Mouse (Mus musculus): ENCODE results near the gene Med25. TPM values are rescaled to one million over a fixed set of nuclear protein-coding genes. Genes with fewer than 3 reads are reported as not detected.
A peak's percentile ranks its signal among the peaks of the same experiment; 100 is the strongest.

Med25 gene
- polyA plus RNA-seq, 1 experiment from 2014 or later: 95.6 TPM

DNA sequence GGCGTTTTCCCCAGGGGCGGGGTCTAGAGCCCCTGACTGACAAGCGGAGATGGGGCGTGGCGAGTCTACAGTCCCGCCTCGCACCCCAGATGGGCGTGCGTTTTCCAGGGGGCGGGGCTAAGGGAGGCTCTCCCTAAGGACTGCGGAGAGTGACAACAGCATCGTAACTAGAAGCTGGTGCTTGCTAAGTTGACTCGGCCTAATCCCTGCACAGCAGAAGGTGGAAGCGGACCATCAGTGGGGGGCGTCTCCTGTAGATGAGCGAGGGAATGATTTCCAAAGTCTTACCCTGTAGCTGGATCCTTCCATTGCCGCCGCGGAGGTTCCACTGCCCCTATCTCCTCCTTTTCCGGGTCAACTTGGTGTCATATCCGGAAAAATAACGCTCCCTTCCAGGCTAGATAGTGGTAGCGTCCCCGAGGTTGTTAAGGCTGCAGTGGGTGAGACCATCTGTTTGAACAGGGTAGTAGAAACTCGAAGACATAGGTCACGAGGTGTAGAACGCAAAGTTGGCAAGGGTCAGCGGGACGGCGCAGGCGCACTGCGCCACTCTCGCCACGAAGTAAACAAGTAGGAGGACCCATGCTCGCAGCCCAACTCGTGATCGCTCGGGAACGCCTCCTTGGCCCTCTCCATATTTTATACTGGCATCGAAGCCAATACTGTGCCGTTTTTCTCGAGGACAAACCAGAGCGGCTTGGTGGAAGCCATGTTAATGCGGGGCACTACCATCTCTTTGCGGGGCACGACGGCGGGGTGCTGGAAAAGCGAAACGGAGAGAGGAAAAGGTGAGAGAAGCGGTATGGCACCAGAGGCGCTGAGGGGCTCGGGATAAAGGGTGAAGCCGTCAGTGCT lies 43.7 kb downstream of the Med25 start, which contains the start of the genes Akt1s1 and Tbc1d17:
TSS of gene Akt1s1 (plus strand) at position 431 of the 855 bp plus-strand sequence.
TSS of gene Tbc1d17 (minus strand) at position 519 of the 855 bp plus-strand sequence.
- WGBS: under 1% methylated on average over 54 of the region's 54 CpGs
- peak; percentile 99 for DNase-seq (ENCODE audit: low spot score)

GRCm38 (mm10) chr7:44847772-44848171 lies 44.7 kb downstream of the Med25 start:
- peaks cover 36% of the 10 kb centered on the region for H3K4me1 ChIP-seq
- H3K27ac ChIP-seq: 0 out of 2 replicates have a peak overlapping the region, but pooled peaks have one; percentile 93
- no peak for DNase-seq (ENCODE audit: low spot score)
- peak overlapping the region; percentile 69 for H3K4me3 ChIP-seq
- H3K9me3 ChIP-seq: no peaks in the 10 kb centered on the region
- H3K27me3 ChIP-seq (ENCODE audit: insufficient read depth, poor library complexity, severe bottlenecking): 0 out of 2 replicates have a peak, but pooled peaks cover under 1% of the 10 kb centered on the region
- peaks cover 52% of the 10 kb centered on the region for H3K36me3 ChIP-seq
- 80% methylated on average over 5 of the region's 5 CpGs for WGBS

More for the DNA sequence above, 43.7 kb downstream of the Med25 start, which contains the start of the genes Akt1s1 and Tbc1d17:
- peak within 1 kb of the TSS; percentile 69 for H3K4me3 ChIP-seq
- H3K27me3 ChIP-seq (ENCODE audit: insufficient read depth, poor library complexity, severe bottlenecking): no peaks in the 10 kb centered on the region
- no peaks in the 10 kb centered on the region for H3K9me3 ChIP-seq
- peaks cover 47% of the 10 kb centered on the region for H3K36me3 ChIP-seq
- H3K27ac ChIP-seq: peak within 1 kb of the TSS; percentile 93
- H3K4me1 ChIP-seq: peaks cover 45% of the 10 kb centered on the region

DNA sequence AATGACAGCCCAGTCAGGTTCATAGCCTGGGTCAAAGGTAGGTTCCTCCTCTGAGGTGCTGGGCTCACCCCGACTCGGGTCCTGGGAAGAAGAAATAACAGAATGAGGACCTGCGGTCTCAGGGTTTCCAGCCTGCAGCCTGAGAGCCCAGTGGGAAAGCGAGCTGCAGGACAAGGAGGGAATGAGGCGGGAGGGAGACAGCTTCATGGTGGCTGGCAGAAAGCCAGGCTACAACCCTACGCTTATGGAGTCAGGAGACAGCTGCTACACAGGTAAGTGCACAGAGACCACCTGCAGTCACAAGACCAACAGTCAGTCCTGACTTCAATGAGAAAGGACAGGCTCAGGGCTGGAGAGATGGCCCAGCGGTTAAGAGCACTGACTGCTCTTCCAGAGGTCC lies 45.7 kb downstream of the Med25 start:
- Histone ChIP-seq H3K4me3 (no peak overlapping the region), H3K27me3 (ENCODE audit: insufficient read depth, poor library complexity, severe bottlenecking) (peaks cover 9% of the 10 kb centered on the region; the same call in 1 of the 2 replicates), H3K27ac (no peak overlapping the region), H3K9me3 (no peaks in the 10 kb centered on the region), H3K4me1 (peaks cover 28% of the 10 kb centered on the region), H3K36me3 (peaks cover 58% of the 10 kb centered on the region)
- WGBS: 89% methylated on average over 7 of the region's 7 CpGs
- no peak for DNase-seq (ENCODE audit: low spot score)

DNA sequence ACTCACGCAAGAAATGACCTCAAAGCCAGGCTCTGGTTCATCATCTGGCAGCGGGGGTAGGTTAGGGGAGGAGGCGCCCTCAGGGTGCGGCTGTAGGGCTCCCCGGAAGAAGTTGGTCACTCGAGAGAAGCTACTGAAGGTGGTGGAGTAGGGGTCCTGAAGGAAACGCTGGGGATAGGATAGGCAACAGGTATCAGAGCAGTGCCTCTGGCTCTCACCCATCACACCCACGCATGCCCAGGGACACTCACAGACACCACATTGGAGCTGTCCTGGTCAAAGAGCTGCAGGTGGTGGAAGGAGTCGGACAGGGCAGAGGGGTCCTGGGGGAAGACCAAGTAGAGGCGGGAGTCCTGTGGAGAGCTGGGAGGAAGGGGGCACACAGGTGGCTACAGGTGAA lies 47.5 kb downstream of the Med25 start:
- peaks cover 66% of the 10 kb centered on the region for H3K36me3 ChIP-seq
- 92% methylated on average over 10 of the region's 10 CpGs for WGBS
- no peaks in the 10 kb centered on the region for H3K9me3 ChIP-seq

DNA sequence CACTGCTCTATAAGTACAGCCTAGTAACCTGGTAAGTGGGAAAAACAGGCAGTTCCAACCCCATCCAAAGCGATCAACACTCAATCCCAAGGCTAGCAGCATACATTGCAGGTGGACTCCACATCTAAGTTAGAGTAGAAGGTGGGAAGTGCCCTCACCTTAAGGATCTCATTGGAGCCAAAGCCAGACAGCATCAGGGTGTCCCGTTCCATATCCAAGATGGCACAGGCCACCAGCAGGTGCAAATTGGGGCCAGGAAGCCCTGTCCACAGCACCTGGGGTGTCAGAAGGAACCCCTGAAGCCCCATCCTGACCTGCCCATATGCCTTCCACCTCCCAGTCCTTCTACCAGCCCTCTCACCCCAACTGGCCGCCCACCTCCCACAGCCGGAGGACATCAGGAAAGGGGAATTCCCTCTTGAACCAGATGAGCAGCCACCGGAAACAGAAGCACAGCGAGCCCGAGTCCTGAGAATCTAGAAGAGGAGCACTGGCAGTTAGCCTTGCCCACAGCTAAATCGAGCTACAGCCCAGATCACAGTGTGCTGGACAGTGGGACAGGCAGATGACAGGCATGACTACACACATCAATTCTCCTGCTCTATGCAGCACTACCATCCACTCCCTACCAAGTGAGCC lies 50.6 kb downstream of the Med25 start:
- Histone ChIP-seq H3K4me1 (peaks cover 17% of the 10 kb centered on the region), H3K27ac (no peak overlapping the region), H3K9me3 (no peaks in the 10 kb centered on the region), H3K27me3 (ENCODE audit: insufficient read depth, poor library complexity, severe bottlenecking) (peaks cover 53% of the 10 kb centered on the region), H3K4me3 (no peak overlapping the region), H3K36me3 (peaks cover 72% of the 10 kb centered on the region)
- no peak for DNase-seq (ENCODE audit: low spot score)
- 90% methylated on average over 8 of the region's 8 CpGs for WGBS

More for the DNA sequence above, 47.5 kb downstream of the Med25 start:
- DNase-seq (ENCODE audit: low spot score): no peak
- Histone ChIP-seq H3K4me1 (peaks cover 16% of the 10 kb centered on the region), H3K4me3 (0 out of 2 replicates have a peak overlapping the region, but pooled peaks have one; percentile 5), H3K27me3 (ENCODE audit: insufficient read depth, poor library complexity, severe bottlenecking) (peaks cover 26% of the 10 kb centered on the region), H3K27ac (no peak overlapping the region)

GRCm38 (mm10) chr7:44840426-44840825 lies 52.1 kb downstream of the Med25 start:
- WGBS: 61% methylated on average over 14 of the region's 14 CpGs
- Histone ChIP-seq H3K9me3 (no peaks in the 10 kb centered on the region), H3K4me1 (peaks cover 26% of the 10 kb centered on the region), H3K27ac (no peak overlapping the region), H3K27me3 (ENCODE audit: insufficient read depth, poor library complexity, severe bottlenecking) (peaks cover 53% of the 10 kb centered on the region), H3K36me3 (peaks cover 58% of the 10 kb centered on the region), H3K4me3 (peak overlapping the region; percentile 53; the same call in 1 of the 2 replicates)
- no peak for DNase-seq (ENCODE audit: low spot score)

DNA sequence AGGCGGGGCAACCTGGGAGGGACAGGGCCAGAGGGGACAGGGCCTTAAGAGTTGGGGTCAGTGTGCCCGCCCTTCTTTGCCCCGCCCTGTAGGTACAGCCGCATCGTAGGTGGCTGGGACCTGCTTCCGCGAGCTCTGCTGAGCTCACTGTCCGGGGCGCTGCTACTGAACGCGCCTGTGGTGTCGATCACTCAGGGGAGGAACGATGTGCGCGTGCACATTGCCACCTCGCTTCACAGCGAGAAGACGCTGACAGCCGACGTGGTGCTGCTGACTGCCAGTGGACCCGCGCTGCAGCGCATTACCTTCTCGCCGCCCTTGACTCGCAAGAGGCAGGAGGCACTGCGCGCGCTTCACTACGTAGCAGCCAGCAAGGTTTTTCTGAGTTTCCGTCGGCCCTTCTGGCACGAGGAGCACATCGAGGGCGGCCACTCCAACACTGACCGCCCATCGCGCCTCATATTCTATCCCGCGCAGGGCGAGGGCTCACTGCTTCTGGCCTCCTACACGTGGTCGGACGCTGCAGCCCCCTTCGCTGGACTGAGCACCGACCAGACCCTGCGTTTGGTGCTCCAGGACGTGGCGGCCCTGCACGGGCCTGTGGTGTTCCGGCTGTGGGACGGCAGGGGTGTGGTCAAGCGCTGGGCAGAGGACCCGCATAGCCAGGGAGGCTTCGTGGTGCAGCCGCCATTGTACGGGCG lies 52.9 kb downstream of the Med25 start:
- DNase-seq (ENCODE audit: low spot score): no peak
- H3K9me3 ChIP-seq: no peaks in the 10 kb centered on the region
- H3K4me3 ChIP-seq: peak overlapping the region; percentile 53
- H3K36me3 ChIP-seq: peaks cover 50% of the 10 kb centered on the region
- H3K27me3 ChIP-seq (ENCODE audit: insufficient read depth, poor library complexity, severe bottlenecking): peaks cover 53% of the 10 kb centered on the region
- H3K4me1 ChIP-seq: peaks cover 27% of the 10 kb centered on the region
- peak overlapping the region; percentile 62 for H3K27ac ChIP-seq
- WGBS: 1% methylated on average over 58 of the region's 58 CpGs

GRCm38 (mm10) chr7:44839171-44839490 lies 53.4 kb downstream of the Med25 start:
- no peak for DNase-seq (ENCODE audit: low spot score)
- H3K4me1 ChIP-seq: peaks cover 27% of the 10 kb centered on the region
- no peaks in the 10 kb centered on the region for H3K9me3 ChIP-seq
- WGBS: 26% methylated on average over 11 of the region's 11 CpGs
- peaks cover 53% of the 10 kb centered on the region for H3K27me3 ChIP-seq (ENCODE audit: insufficient read depth, poor library complexity, severe bottlenecking)
- H3K27ac ChIP-seq: peak overlapping the region; percentile 62
- peaks cover 45% of the 10 kb centered on the region for H3K36me3 ChIP-seq
- peak overlapping the region; percentile 53 for H3K4me3 ChIP-seq

DNA sequence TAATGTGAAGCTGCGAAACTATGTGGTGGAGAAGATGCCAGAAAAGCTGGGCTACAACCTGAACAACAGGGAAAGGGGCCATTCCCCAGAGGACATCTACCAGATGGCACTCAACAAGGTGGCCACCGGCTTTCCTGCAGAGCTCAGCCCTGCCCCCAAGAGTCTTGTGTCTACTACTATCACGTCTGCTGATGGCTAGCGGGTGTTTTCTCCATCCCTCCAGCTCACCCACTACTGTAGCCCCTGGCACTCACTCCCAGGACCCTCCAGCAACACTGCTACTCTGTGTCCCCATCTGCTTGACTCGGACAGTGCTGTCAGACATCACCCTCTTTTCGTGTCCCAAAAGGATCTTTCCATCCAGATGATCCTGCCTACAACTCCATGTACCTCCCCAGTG lies 54.4 kb downstream of the Med25 start:
- H3K4me1 ChIP-seq: peaks cover 27% of the 10 kb centered on the region
- peaks cover 53% of the 10 kb centered on the region for H3K27me3 ChIP-seq (ENCODE audit: insufficient read depth, poor library complexity, severe bottlenecking)
- H3K4me3 ChIP-seq: no peak overlapping the region
- no peak overlapping the region for H3K27ac ChIP-seq
- no peaks in the 10 kb centered on the region for H3K9me3 ChIP-seq
- peak; percentile 71 for DNase-seq (ENCODE audit: low spot score)
- peaks cover 34% of the 10 kb centered on the region for H3K36me3 ChIP-seq
- WGBS: 82% methylated on average over 6 of the region's 6 CpGs

GRCm38 (mm10) chr7:44836423-44837053 lies 56.0 kb downstream of the Med25 start:
- H3K4me1 ChIP-seq: peaks cover 27% of the 10 kb centered on the region
- no peaks in the 10 kb centered on the region for H3K9me3 ChIP-seq
- no peak overlapping the region for H3K4me3 ChIP-seq
- H3K27ac ChIP-seq: no peak overlapping the region
- WGBS: 78% methylated on average over 9 of the region's 9 CpGs
- H3K27me3 ChIP-seq (ENCODE audit: insufficient read depth, poor library complexity, severe bottlenecking): peaks cover 41% of the 10 kb centered on the region
- peaks cover 26% of the 10 kb centered on the region for H3K36me3 ChIP-seq
- DNase-seq (ENCODE audit: low spot score): peak; percentile 72

DNA sequence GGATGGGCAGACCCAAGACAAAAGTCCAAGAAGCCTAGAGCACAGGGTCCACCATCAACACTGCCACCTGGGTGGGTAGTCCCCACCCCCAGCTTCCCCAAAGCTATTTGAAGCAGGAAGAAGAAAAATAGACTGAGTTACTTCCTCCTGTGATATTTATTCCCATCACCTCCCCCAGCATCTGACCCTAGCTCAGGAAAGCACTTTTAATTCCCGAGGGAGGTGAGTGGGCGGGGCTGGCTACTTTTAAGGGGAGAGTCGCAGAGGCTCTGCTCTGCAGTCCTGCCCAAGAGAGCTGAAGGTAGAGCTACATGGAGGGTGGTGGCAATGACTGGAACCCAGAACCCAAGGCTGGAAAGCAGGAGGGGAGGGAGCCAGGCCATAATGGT lies 56.5 kb downstream of the Med25 start:
- Histone ChIP-seq H3K4me3 (no peak overlapping the region), H3K4me1 (peaks cover 27% of the 10 kb centered on the region), H3K27ac (no peak overlapping the region), H3K9me3 (no peaks in the 10 kb centered on the region), H3K36me3 (peaks cover 27% of the 10 kb centered on the region), H3K27me3 (ENCODE audit: insufficient read depth, poor library complexity, severe bottlenecking) (peaks cover 37% of the 10 kb centered on the region)
- DNase-seq (ENCODE audit: low spot score): no peak
- 52% methylated on average over 3 of the region's 3 CpGs for WGBS

GRCm38 (mm10) chr7:44835373-44836015 lies 57.0 kb downstream of the Med25 start:
- Histone ChIP-seq H3K27me3 (ENCODE audit: insufficient read depth, poor library complexity, severe bottlenecking) (peaks cover 32% of the 10 kb centered on the region), H3K27ac (no peak overlapping the region), H3K4me1 (peaks cover 27% of the 10 kb centered on the region), H3K9me3 (no peaks in the 10 kb centered on the region), H3K36me3 (peaks cover 27% of the 10 kb centered on the region), H3K4me3 (no peak overlapping the region)
- DNase-seq (ENCODE audit: low spot score): no peak
- WGBS: 95% methylated on average over 1 of the region's 1 CpGs

Measured in heart, embryonic 10.5 days (tissue).